Mouse (Mus musculus) embryonic facial prominence, embryonic 12.5 days (tissue): Measurements from ENCODE around the gene Rala. TPM values are rescaled to one million over a fixed set of nuclear protein-coding genes. Genes with fewer than 3 reads are reported as not detected.

Experiments
- ATAC-seq: fragments of 200-750 bp; cut with Nextera tagmentation; 2 replicates; pipeline ENCODE4 v1.8.0; 2017; ENCODE audit not compliant: insufficient number of reproducible peaks, insufficient read depth, low FRiP score, low TSS enrichment
- H3K27ac ChIP-seq: fragments of 300-500 bp; sonication (generic); 2 replicates; pipeline ENCODE4 v1.5.1; 2016; ENCODE audit warnings: mild to moderate bottlenecking
- H3K27me3 ChIP-seq: fragments of 300-500 bp; sonication (generic); 2 replicates; pipeline ENCODE4 v1.6.1; 2016; ENCODE audit warnings: mild to moderate bottlenecking, moderate library complexity
- H3K36me3 ChIP-seq: fragments of 300-500 bp; sonication (generic); 2 replicates; pipeline ENCODE4 v1.6.1; 2016; ENCODE audit warnings: mild to moderate bottlenecking
- H3K4me1 ChIP-seq: fragments of 300-500 bp; sonication (generic); 2 replicates; pipeline ENCODE4 v1.6.1; 2016
- H3K4me2 ChIP-seq: fragments of 300-500 bp; sonication (generic); replicated peaks from 2 replicates; pipeline ENCODE4 v1.6.1; 2016; ENCODE audit warnings: mild to moderate bottlenecking, moderate library complexity
- H3K4me3 ChIP-seq: fragments of 300-500 bp; sonication (generic); 2 replicates; pipeline ENCODE4 v1.5.1; 2016; ENCODE audit warnings: mild to moderate bottlenecking
- H3K9ac ChIP-seq: fragments of 300-500 bp; sonication (generic); 2 replicates; pipeline ENCODE4 v1.6.1; 2016; ENCODE audit warnings: mild to moderate bottlenecking, moderate library complexity
- H3K9me3 ChIP-seq: fragments of 300-500 bp; sonication (generic); 2 replicates; pipeline ENCODE4 v1.6.1; 2016; ENCODE audit warnings: mild to moderate bottlenecking, moderate library complexity
- WGBS: fragments of 180-500 bp; shearing (Covaris S2); methylation state at CpG from one replicate; pipeline ENCODE4 v1.1.7; 2016; 5-methylcytosine and 5-hydroxymethylcytosine counted together
- polyA plus RNA-seq: library from polyadenylated mRNA; unstranded; fragments of >200 nt; fragmentation: Nextera tagmentation; extraction: Ambion mirVana; gene quantifications from 2 replicates; pipeline ENCODE4 v1.2.1, GENCODE M21; 2016

Rala gene
- polyA plus RNA-seq, 1 experiment from 2014 or later, result 114 TPM

- no peak for ATAC-seq
- Histone ChIP-seq H3K4me1 (no peaks in the 10 kb centered on the region), H3K27ac (no peak overlapping the region), H3K36me3 (no peaks in the 10 kb centered on the region), H3K27me3 (no peaks in the 10 kb centered on the region), H3K9me3 (no peaks in the 10 kb centered on the region), H3K4me2 (no peak overlapping the region), H3K9ac (no peak overlapping the region), H3K4me3 (no peak overlapping the region)
- WGBS, result 68% methylated on average over 2 of the region's 2 CpGs
Measured at GRCm38 (mm10) chr13:17866741-17867140, 77.3 kb downstream of the Rala start.

DNA sequence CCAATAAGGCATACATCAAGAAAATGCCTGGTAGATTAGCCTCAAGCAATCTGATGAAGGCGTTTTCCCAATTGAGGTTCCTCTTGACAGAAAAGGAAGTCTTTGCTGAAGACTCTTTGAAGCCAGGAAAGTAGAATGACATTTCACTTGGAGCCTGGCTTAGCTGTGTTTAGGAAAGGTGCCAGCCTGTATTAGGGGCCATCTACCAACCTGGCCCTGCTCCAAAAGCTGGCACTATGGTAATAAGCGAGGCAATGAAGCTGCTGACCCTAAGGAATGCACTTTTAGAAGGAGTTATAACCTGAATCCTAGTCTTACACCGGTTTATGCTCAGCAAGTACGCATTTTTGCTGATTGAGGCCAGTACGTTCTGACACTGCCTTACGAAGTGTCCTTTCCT lies 83.5 kb downstream of the Rala start:
- no peaks in the 10 kb centered on the region for H3K27me3 ChIP-seq
- no peaks in the 10 kb centered on the region for H3K36me3 ChIP-seq
- H3K4me2 ChIP-seq, result no peak overlapping the region
- H3K9ac ChIP-seq, result no peak overlapping the region
- 86% methylated on average over 6 of the region's 6 CpGs for WGBS
- peaks cover under 1% of the 10 kb centered on the region; the same call in 1 of the 2 replicates for H3K4me1 ChIP-seq
- ATAC-seq, result no peak
- no peak overlapping the region for H3K4me3 ChIP-seq
- H3K9me3 ChIP-seq, result no peaks in the 10 kb centered on the region
- no peak overlapping the region for H3K27ac ChIP-seq

GRCm38 (mm10) chr13:17859365-17860033 lies 84.5 kb downstream of the Rala start:
- 78% methylated on average over 13 of the region's 13 CpGs for WGBS
- no peaks in the 10 kb centered on the region for H3K9me3 ChIP-seq
- no peaks in the 10 kb centered on the region for H3K27me3 ChIP-seq
- H3K36me3 ChIP-seq, result no peaks in the 10 kb centered on the region
- no peak overlapping the region for H3K4me2 ChIP-seq
- no peak overlapping the region for H3K4me3 ChIP-seq
- no peak overlapping the region for H3K9ac ChIP-seq
- no peak overlapping the region for H3K27ac ChIP-seq
- peak; percentile 50; the same call in 1 of the 2 replicates for ATAC-seq
- H3K4me1 ChIP-seq, result peaks cover 4% of the 10 kb centered on the region

DNA sequence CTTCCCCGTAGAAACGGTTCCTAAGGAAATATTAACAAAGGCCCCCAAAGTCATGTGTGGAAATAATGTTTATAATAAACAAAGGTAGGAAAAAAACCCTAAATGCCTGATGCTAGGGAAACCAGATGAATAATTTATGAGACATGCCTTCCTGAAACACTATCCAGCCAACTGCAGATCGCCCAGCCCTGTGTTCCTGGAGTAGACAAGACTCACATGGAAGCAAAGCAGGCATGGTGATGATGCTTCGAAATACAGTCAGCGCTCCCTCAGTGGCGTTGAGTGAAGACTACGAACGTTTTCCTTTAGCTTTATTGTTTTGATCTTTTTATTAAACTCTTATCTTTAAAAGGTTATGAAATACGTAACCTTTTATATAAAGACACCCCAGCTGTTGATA lies 87.0 kb downstream of the Rala start:
- H3K36me3 ChIP-seq, result no peaks in the 10 kb centered on the region
- H3K27me3 ChIP-seq, result no peaks in the 10 kb centered on the region
- no peak overlapping the region for H3K9ac ChIP-seq
- ATAC-seq, result no peak
- H3K4me1 ChIP-seq, result peaks cover 4% of the 10 kb centered on the region
- H3K4me2 ChIP-seq, result no peak overlapping the region
- WGBS, result 71% methylated on average over 9 of the region's 9 CpGs
- H3K9me3 ChIP-seq, result peaks cover 4% of the 10 kb centered on the region; the same call in 1 of the 2 replicates
- no peak overlapping the region for H3K27ac ChIP-seq
- no peak overlapping the region for H3K4me3 ChIP-seq

DNA sequence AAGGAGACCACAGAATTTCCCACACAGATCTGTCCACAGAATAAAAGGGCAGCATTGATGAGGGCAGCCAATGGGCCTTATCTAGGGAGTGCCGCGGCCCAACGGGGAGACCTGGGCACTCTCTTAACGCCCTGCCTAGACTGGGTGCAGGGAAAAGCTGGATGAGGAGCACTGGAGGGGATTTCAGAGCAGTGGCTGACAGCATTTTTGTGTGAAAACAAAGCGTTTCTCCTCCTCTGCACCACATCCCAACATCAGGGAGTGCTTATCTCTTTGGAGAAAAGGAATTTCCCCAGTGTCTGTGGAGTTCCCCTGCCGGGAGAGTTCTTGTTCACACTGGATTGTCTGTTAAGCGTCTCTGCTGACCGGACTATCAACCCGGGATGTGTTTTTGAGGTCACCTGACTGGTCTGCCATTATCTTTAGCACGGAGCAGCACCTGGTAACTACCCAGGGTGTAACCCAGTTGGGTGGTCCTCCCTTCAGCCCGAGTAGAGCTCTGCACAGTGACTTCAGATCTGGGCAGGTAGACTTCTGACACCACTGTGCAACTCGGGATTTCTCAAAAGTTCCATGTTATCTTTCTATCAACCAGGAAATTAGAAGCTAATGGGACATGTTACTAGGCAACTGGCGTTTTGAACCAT lies 88.4 kb downstream of the Rala start:
- H3K36me3 ChIP-seq, result no peaks in the 10 kb centered on the region
- no peak overlapping the region for H3K4me3 ChIP-seq

DNA sequence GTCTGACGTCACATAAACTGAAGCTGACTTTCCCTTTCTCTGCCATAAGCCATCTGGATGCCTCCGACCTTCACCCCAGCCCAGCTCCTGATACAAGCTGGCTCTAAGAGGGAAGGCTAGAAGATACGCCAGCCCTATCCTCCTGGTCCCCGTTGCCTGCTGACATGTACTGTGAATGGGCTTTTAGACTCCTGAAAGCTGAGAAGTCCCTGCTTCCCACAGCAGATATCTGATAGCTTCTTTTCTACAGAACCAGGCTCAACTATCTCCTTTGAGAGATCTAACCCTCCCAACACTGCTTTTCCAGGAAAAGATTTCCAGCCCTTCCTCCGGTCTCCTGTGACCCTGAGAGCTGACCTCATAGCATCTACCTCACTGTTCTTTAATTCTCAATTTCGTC lies 89.3 kb downstream of the Rala start:
- H3K9me3 ChIP-seq, result peaks cover 4% of the 10 kb centered on the region; the same call in 1 of the 2 replicates
- no peak overlapping the region for H3K4me2 ChIP-seq
- H3K4me3 ChIP-seq, result no peak overlapping the region
- 31% methylated on average over 6 of the region's 6 CpGs for WGBS
- no peak overlapping the region for H3K9ac ChIP-seq
- no peaks in the 10 kb centered on the region for H3K27me3 ChIP-seq
- no peak overlapping the region for H3K27ac ChIP-seq
- H3K4me1 ChIP-seq, result peaks cover 4% of the 10 kb centered on the region
- no peaks in the 10 kb centered on the region for H3K36me3 ChIP-seq
- ATAC-seq, result no peak

More for the DNA sequence above, 88.4 kb downstream of the Rala start:
- H3K4me2 ChIP-seq, result peak overlapping the region; percentile 26
- H3K9me3 ChIP-seq, result peaks cover 4% of the 10 kb centered on the region; the same call in 1 of the 2 replicates
- H3K27ac ChIP-seq, result no peak overlapping the region
- WGBS, result 8% methylated on average over 13 of the region's 13 CpGs
- H3K9ac ChIP-seq, result no peak overlapping the region
- no peaks in the 10 kb centered on the region for H3K27me3 ChIP-seq
- no peak; the same call in 1 of the 2 replicates for ATAC-seq
- H3K4me1 ChIP-seq, result peaks cover 4% of the 10 kb centered on the region

- WGBS, result 89% methylated on average over 2 of the region's 2 CpGs
- H3K27ac ChIP-seq, result no peak overlapping the region
- H3K27me3 ChIP-seq, result no peaks in the 10 kb centered on the region
- no peaks in the 10 kb centered on the region for H3K36me3 ChIP-seq
- H3K4me1 ChIP-seq, result no peaks in the 10 kb centered on the region
- ATAC-seq, result no peak
- H3K9me3 ChIP-seq, result no peaks in the 10 kb centered on the region
- H3K4me2 ChIP-seq, result no peak overlapping the region
- H3K9ac ChIP-seq, result no peak overlapping the region
- no peak overlapping the region for H3K4me3 ChIP-seq
Measured at GRCm38 (mm10) chr13:17843336-17843735, 100.7 kb downstream of the Rala start.

DNA sequence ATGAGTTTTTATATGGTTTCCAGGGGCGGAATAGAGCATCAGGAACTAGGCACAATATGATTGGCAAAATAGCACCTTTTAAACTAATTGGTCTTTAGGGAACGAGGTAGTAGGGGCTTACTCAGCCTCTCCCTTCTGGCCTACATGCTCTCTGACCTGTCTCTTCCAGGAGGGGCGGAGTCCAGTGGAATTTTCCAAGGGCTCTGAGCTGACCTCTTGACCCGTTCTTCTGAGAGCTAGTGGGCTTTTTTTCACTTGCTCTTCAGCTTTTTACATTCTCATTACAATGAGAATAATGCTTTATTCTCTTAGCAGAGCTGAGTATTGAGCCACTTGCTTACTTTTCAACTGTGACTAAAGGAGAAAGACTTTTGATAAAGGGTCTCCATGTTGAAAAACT lies 101.3 kb downstream of the Rala start:
- no peak for ATAC-seq
- Histone ChIP-seq H3K27me3 (no peaks in the 10 kb centered on the region), H3K9me3 (no peaks in the 10 kb centered on the region), H3K27ac (no peak overlapping the region), H3K9ac (no peak overlapping the region), H3K36me3 (no peaks in the 10 kb centered on the region), H3K4me1 (no peaks in the 10 kb centered on the region), H3K4me2 (no peak overlapping the region), H3K4me3 (no peak overlapping the region)
- 36% methylated on average over 4 of the region's 4 CpGs for WGBS

DNA sequence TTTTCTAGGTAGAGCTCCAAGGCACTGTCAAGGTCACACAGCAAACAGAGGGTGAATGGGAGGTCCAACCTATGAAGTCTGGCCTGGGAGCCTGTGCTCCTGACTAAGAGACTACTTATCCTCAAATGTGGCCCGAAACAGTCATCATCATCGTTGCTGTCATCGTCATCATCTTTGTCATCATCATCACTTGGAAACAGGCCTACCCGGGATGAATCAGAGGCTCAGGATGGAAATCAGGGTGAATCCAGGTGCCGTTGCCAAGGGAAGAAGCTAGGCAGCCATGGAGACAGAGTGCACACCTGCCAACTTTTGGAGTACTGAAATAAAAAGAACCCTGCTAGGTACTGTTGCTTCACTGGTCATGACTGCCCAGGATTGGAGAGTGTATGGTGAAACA lies 104.9 kb downstream of the Rala start:
- H3K27me3 ChIP-seq, result no peaks in the 10 kb centered on the region
- H3K27ac ChIP-seq, result no peak overlapping the region
- ATAC-seq, result no peak
- WGBS, result 85% methylated on average over 5 of the region's 5 CpGs
- H3K9me3 ChIP-seq, result no peaks in the 10 kb centered on the region
- H3K9ac ChIP-seq, result no peak overlapping the region
- no peak overlapping the region for H3K4me3 ChIP-seq
- H3K4me1 ChIP-seq, result no peaks in the 10 kb centered on the region
- H3K4me2 ChIP-seq, result no peak overlapping the region
- H3K36me3 ChIP-seq, result no peaks in the 10 kb centered on the region

- H3K4me3 ChIP-seq, result no peak overlapping the region
- no peak overlapping the region for H3K9ac ChIP-seq
- no peaks in the 10 kb centered on the region for H3K4me1 ChIP-seq
- no peaks in the 10 kb centered on the region for H3K36me3 ChIP-seq
- H3K4me2 ChIP-seq, result no peak overlapping the region
- no peaks in the 10 kb centered on the region for H3K27me3 ChIP-seq
- H3K27ac ChIP-seq, result no peak overlapping the region
- ATAC-seq, result no peak
- H3K9me3 ChIP-seq, result no peaks in the 10 kb centered on the region
- WGBS, result 31% methylated on average over 4 of the region's 4 CpGs
Measured at GRCm38 (mm10) chr13:17838484-17838851, 105.6 kb downstream of the Rala start.

GRCm38 (mm10) chr13:17837610-17838483 lies 106.2 kb downstream of the Rala start:
- H3K9me3 ChIP-seq, result no peaks in the 10 kb centered on the region
- H3K36me3 ChIP-seq, result no peaks in the 10 kb centered on the region
- H3K27me3 ChIP-seq, result no peaks in the 10 kb centered on the region
- no peak overlapping the region for H3K9ac ChIP-seq
- no peak overlapping the region for H3K4me2 ChIP-seq
- WGBS, result 46% methylated on average over 16 of the region's 16 CpGs
- H3K4me3 ChIP-seq, result no peak overlapping the region
- no peaks in the 10 kb centered on the region for H3K4me1 ChIP-seq
- H3K27ac ChIP-seq, result no peak overlapping the region
- ATAC-seq, result no peak

DNA sequence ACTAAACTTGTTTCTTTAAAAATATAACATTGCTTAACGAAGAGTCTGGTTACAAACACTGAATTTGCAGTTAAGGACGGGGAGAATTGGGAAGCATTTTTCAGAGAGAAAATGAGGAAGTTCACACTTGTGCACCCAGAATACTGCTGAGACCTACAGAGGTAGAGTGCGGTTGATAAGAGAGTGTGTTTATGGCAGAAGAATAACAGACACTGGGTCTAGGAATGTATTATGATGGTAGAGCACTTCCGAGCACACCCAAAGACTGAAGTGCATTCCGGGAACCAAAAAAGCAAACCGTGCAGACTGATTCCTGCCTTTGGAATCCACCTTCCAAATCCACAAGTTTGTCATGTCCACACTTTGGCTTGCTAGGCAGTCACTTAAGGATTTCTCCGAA lies 107.2 kb downstream of the Rala start:
- WGBS, result 79% methylated on average over 7 of the region's 7 CpGs
- Histone ChIP-seq H3K36me3 (no peaks in the 10 kb centered on the region), H3K4me1 (no peaks in the 10 kb centered on the region), H3K4me3 (no peak overlapping the region), H3K9me3 (no peaks in the 10 kb centered on the region), H3K4me2 (no peak overlapping the region), H3K27me3 (no peaks in the 10 kb centered on the region), H3K9ac (no peak overlapping the region), H3K27ac (no peak overlapping the region)
- no peak for ATAC-seq
